Mouse (Mus musculus) hindlimb bud, embryonic 11.5 days (tissue): ENCODE measurements around the gene 1700020D05Rik.
A peak's percentile ranks its signal among the peaks of the same experiment; 100 is the strongest.

Experiments used
- DNase-seq: peaks from one replicate; pipeline ENCODE4 v3.0.0-alpha.2; 2012; ENCODE audit warnings: low read depth, low spot score; ENCODE audit errors: extremely low spot score

1700020D05Rik gene

GRCm38 (mm10) chr19:5477004-5477667 lies 26.5 kb downstream of the 1700020D05Rik start:
- no peak for DNase-seq

- no peak for DNase-seq
These were observed 28.4 kb downstream of the 1700020D05Rik start for GRCm38 (mm10) chr19:5475069-5475714.

- no peak for DNase-seq
These were observed 29.1 kb downstream of the 1700020D05Rik start for GRCm38 (mm10) chr19:5474281-5475068.

GRCm38 (mm10) chr19:5473720-5474119 lies 29.9 kb downstream of the 1700020D05Rik start, which contains the start of gene Efemp2:
Gene Efemp2, plus strand, starts transcription at chr19:5473954.
- DNase-seq = no peak

GRCm38 (mm10) chr19:5472857-5473256 lies 30.7 kb downstream of the 1700020D05Rik start:
- DNase-seq = no peak

- no peak for DNase-seq
These were observed 31.7 kb downstream of the 1700020D05Rik start for GRCm38 (mm10) chr19:5471846-5472245.

GRCm38 (mm10) chr19:5468374-5468773 lies 35.2 kb downstream of the 1700020D05Rik start, which contains the start of gene Ctsw:
Gene Ctsw, minus strand, starts transcription at chr19:5468507.
- DNase-seq = no peak

GRCm38 (mm10) chr19:5466916-5467500 lies 36.6 kb downstream of the 1700020D05Rik start:
- no peak for DNase-seq

GRCm38 (mm10) chr19:5465037-5465436 lies 38.5 kb downstream of the 1700020D05Rik start:
- no peak for DNase-seq

- peak; percentile 66 for DNase-seq
These were observed 39.6 kb downstream of the 1700020D05Rik start for GRCm38 (mm10) chr19:5463791-5464562.

- no peak for DNase-seq
These were observed 40.4 kb downstream of the 1700020D05Rik start for GRCm38 (mm10) chr19:5463212-5463611.

- DNase-seq = no peak
These were observed 42.2 kb downstream of the 1700020D05Rik start for GRCm38 (mm10) chr19:5461411-5461810.

- peak; percentile 81 for DNase-seq
These were observed 43.1 kb downstream of the 1700020D05Rik start, which contains the start of gene Fibp for GRCm38 (mm10) chr19:5460465-5460911. Gene Fibp, plus strand, starts transcription at chr19:5460615.

- DNase-seq = no peak
These were observed 43.7 kb downstream of the 1700020D05Rik start for GRCm38 (mm10) chr19:5459896-5460295.

GRCm38 (mm10) chr19:5459019-5459418 lies 44.6 kb downstream of the 1700020D05Rik start:
- DNase-seq = no peak

GRCm38 (mm10) chr19:5457746-5458442 lies 45.7 kb downstream of the 1700020D05Rik start, which contains the start of gene Ccdc85b:
Gene Ccdc85b, minus strand, starts transcription at chr19:5457894.
- DNase-seq = no peak

- peak; percentile 56 for DNase-seq
These were observed 46.5 kb downstream of the 1700020D05Rik start for GRCm38 (mm10) chr19:5456922-5457745.

- DNase-seq = no peak
These were observed 47.2 kb downstream of the 1700020D05Rik start for GRCm38 (mm10) chr19:5456241-5456921.
